Mouse (Mus musculus): Measurements from ENCODE around the gene Agap1. TPM values are rescaled to one million over a fixed set of nuclear protein-coding genes. Genes with fewer than 3 reads are reported as not detected.

Agap1 gene
- polyA plus RNA-seq, 1 experiment, result 4.3 TPM

GRCm38 (mm10) chr1:89608766-89609165, 154.2 kb downstream of the Agap1 start:
- no peak for DNase-seq
- no peaks in the 10 kb centered on the region for H3K4me1 ChIP-seq (replicated peaks; ENCODE audit: control insufficient read depth, insufficient read depth, low read length)
- no peaks in the 10 kb centered on the region for H3K27me3 ChIP-seq (ENCODE audit: control insufficient read depth, insufficient read depth, low read length)
- H3K27ac ChIP-seq (ENCODE audit: control insufficient read depth, insufficient read depth, low read length), result no peak overlapping the region
- no peak overlapping the region for H3K4me3 ChIP-seq (ENCODE audit: control insufficient read depth, insufficient read depth, low read length)
- TF ChIP-seq CTCF (IDR thresholded peaks at IDR 0.05; ENCODE audit: borderline replicate concordance, control insufficient read depth, extremely low read depth, insufficient read depth, low read length, poor library complexity) (no peak), POLR2A (IDR thresholded peaks at IDR 0.05; ENCODE audit: control insufficient read depth, extremely low read depth, insufficient read depth, low read length, poor library complexity) (no peak)
- WGBS, result 44% methylated on average over 4 of the region's 4 CpGs
- H3K36me3 ChIP-seq (ENCODE audit: control insufficient read depth, insufficient read depth, low read length), result no peaks in the 10 kb centered on the region

GRCm38 (mm10) chr1:89609964-89610363, 155.4 kb downstream of the Agap1 start:
- Histone ChIP-seq H3K27me3 (ENCODE audit: control insufficient read depth, insufficient read depth, low read length) (no peaks in the 10 kb centered on the region), H3K27ac (ENCODE audit: control insufficient read depth, insufficient read depth, low read length) (no peak overlapping the region), H3K4me1 (replicated peaks; ENCODE audit: control insufficient read depth, insufficient read depth, low read length) (no peaks in the 10 kb centered on the region), H3K4me3 (ENCODE audit: control insufficient read depth, insufficient read depth, low read length) (no peak overlapping the region), H3K36me3 (ENCODE audit: control insufficient read depth, insufficient read depth, low read length) (no peaks in the 10 kb centered on the region)
- WGBS, result 5% methylated on average over 5 of the region's 5 CpGs
- no peak for DNase-seq
- no peak for TF ChIP-seq CTCF (IDR thresholded peaks at IDR 0.05; ENCODE audit: borderline replicate concordance, control insufficient read depth, extremely low read depth, insufficient read depth, low read length, poor library complexity)
- TF ChIP-seq POLR2A (IDR thresholded peaks at IDR 0.05; ENCODE audit: control insufficient read depth, extremely low read depth, insufficient read depth, low read length, poor library complexity), result no peak

GRCm38 (mm10) chr1:89611521-89611920, 156.9 kb downstream of the Agap1 start:
- Histone ChIP-seq H3K27me3 (ENCODE audit: control insufficient read depth, insufficient read depth, low read length) (no peaks in the 10 kb centered on the region), H3K4me3 (ENCODE audit: control insufficient read depth, insufficient read depth, low read length) (no peak overlapping the region), H3K36me3 (ENCODE audit: control insufficient read depth, insufficient read depth, low read length) (no peaks in the 10 kb centered on the region), H3K27ac (ENCODE audit: control insufficient read depth, insufficient read depth, low read length) (no peak overlapping the region), H3K4me1 (replicated peaks; ENCODE audit: control insufficient read depth, insufficient read depth, low read length) (no peaks in the 10 kb centered on the region)
- no peak for DNase-seq
- TF ChIP-seq POLR2A (IDR thresholded peaks at IDR 0.05; ENCODE audit: control insufficient read depth, extremely low read depth, insufficient read depth, low read length, poor library complexity) (no peak), CTCF (IDR thresholded peaks at IDR 0.05; ENCODE audit: borderline replicate concordance, control insufficient read depth, extremely low read depth, insufficient read depth, low read length, poor library complexity) (no peak)
- 94% methylated on average over 6 of the region's 6 CpGs for whole genome bisulfite sequencing

GRCm38 (mm10) chr1:89613234-89613870, 158.7 kb downstream of the Agap1 start:
- Histone ChIP-seq H3K4me1 (replicated peaks; ENCODE audit: control insufficient read depth, insufficient read depth, low read length) (no peaks in the 10 kb centered on the region), H3K36me3 (ENCODE audit: control insufficient read depth, insufficient read depth, low read length) (no peaks in the 10 kb centered on the region), H3K4me3 (ENCODE audit: control insufficient read depth, insufficient read depth, low read length) (no peak overlapping the region), H3K27me3 (ENCODE audit: control insufficient read depth, insufficient read depth, low read length) (no peaks in the 10 kb centered on the region), H3K27ac (ENCODE audit: control insufficient read depth, insufficient read depth, low read length) (no peak overlapping the region)
- WGBS, result 31% methylated on average over 5 of the region's 5 CpGs
- no peak for DNase-seq
- TF ChIP-seq CTCF (IDR thresholded peaks at IDR 0.05; ENCODE audit: borderline replicate concordance, control insufficient read depth, extremely low read depth, insufficient read depth, low read length, poor library complexity) (no peak), POLR2A (IDR thresholded peaks at IDR 0.05; ENCODE audit: control insufficient read depth, extremely low read depth, insufficient read depth, low read length, poor library complexity) (no peak)

- Histone ChIP-seq H3K27me3 (ENCODE audit: control insufficient read depth, insufficient read depth, low read length) (no peaks in the 10 kb centered on the region), H3K4me1 (replicated peaks; ENCODE audit: control insufficient read depth, insufficient read depth, low read length) (no peaks in the 10 kb centered on the region), H3K4me3 (ENCODE audit: control insufficient read depth, insufficient read depth, low read length) (no peak overlapping the region), H3K27ac (ENCODE audit: control insufficient read depth, insufficient read depth, low read length) (no peak overlapping the region), H3K36me3 (ENCODE audit: control insufficient read depth, insufficient read depth, low read length) (no peaks in the 10 kb centered on the region)
- TF ChIP-seq POLR2A (IDR thresholded peaks at IDR 0.05; ENCODE audit: control insufficient read depth, extremely low read depth, insufficient read depth, low read length, poor library complexity) (no peak), CTCF (IDR thresholded peaks at IDR 0.05; ENCODE audit: borderline replicate concordance, control insufficient read depth, extremely low read depth, insufficient read depth, low read length, poor library complexity) (no peak)
- WGBS, result 94% methylated on average over 6 of the region's 6 CpGs
- DNase-seq, result no peak
Observed at GRCm38 (mm10) chr1:89616556-89616955, 161.9 kb downstream of the Agap1 start.

- H3K27me3 ChIP-seq (ENCODE audit: control insufficient read depth, insufficient read depth, low read length), result no peaks in the 10 kb centered on the region
- TF ChIP-seq POLR2A (IDR thresholded peaks at IDR 0.05; ENCODE audit: control insufficient read depth, extremely low read depth, insufficient read depth, low read length, poor library complexity) (no peak), CTCF (IDR thresholded peaks at IDR 0.05; ENCODE audit: borderline replicate concordance, control insufficient read depth, extremely low read depth, insufficient read depth, low read length, poor library complexity) (no peak)
- H3K4me3 ChIP-seq (ENCODE audit: control insufficient read depth, insufficient read depth, low read length), result no peak overlapping the region
- no peak for DNase-seq
- H3K36me3 ChIP-seq (ENCODE audit: control insufficient read depth, insufficient read depth, low read length), result no peaks in the 10 kb centered on the region
- H3K27ac ChIP-seq (ENCODE audit: control insufficient read depth, insufficient read depth, low read length), result no peak overlapping the region
- 89% methylated on average over 9 of the region's 9 CpGs for WGBS
- no peaks in the 10 kb centered on the region for H3K4me1 ChIP-seq (replicated peaks; ENCODE audit: control insufficient read depth, insufficient read depth, low read length)
Observed at GRCm38 (mm10) chr1:89617336-89617735, 162.7 kb downstream of the Agap1 start.

- no peak overlapping the region for H3K27ac ChIP-seq (ENCODE audit: control insufficient read depth, insufficient read depth, low read length)
- DNase-seq, result no peak
- no peaks in the 10 kb centered on the region for H3K36me3 ChIP-seq (ENCODE audit: control insufficient read depth, insufficient read depth, low read length)
- H3K27me3 ChIP-seq (ENCODE audit: control insufficient read depth, insufficient read depth, low read length), result no peaks in the 10 kb centered on the region
- H3K4me1 ChIP-seq (replicated peaks; ENCODE audit: control insufficient read depth, insufficient read depth, low read length), result no peaks in the 10 kb centered on the region
- 98% methylated on average over 2 of the region's 2 CpGs for WGBS
- TF ChIP-seq CTCF (IDR thresholded peaks at IDR 0.05; ENCODE audit: borderline replicate concordance, control insufficient read depth, extremely low read depth, insufficient read depth, low read length, poor library complexity) (no peak), POLR2A (IDR thresholded peaks at IDR 0.05; ENCODE audit: control insufficient read depth, extremely low read depth, insufficient read depth, low read length, poor library complexity) (no peak)
- no peak overlapping the region for H3K4me3 ChIP-seq (ENCODE audit: control insufficient read depth, insufficient read depth, low read length)
Observed at GRCm38 (mm10) chr1:89619963-89620362, 165.4 kb downstream of the Agap1 start.

Data from thymus, adult 2 months (tissue).